In the genomic region with DNA sequence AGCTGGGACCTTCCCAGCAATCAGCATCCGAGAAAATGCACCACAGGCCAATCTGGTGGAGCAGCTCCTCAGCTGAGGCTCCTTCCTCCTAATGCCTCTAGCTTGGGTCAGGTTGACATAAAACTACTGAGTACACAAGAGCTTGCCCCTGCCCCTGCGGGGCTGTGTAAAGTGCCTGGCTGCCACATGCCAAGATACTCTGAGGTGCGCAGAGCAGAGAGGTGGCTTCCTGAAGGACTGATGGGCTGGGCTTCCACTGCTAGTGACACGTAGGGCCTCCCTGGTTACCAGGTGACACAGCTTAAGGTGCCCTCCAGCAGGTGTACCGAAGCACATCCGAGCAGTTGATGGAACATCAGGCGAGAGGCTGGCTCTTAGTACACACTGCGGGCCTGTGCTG, we compare ENCODE assay signal across 20 mouse cellular contexts.
"Had no signal": no experiment of that assay in that cellular context is flagged by ENCODE, and none has a peak within 500 bp of the region (broad histone marks: within the 10 kb centered on the region; RNA-seq: fewer than 3 reads in every experiment).

No protein-coding gene starts in this region.

- H3K27me3 ChIP-seq: limb, embryonic 13.5 days; liver, embryonic 12.5 days; liver, embryonic 15.5 days; midbrain, embryonic 13.5 days; neural tube, embryonic 13.5 days had no signal

- H3K4me3 ChIP-seq: limb, embryonic 10.5 days; limb, embryonic 13.5 days; liver, embryonic 12.5 days; liver, embryonic 15.5 days; midbrain, embryonic 13.5 days; myocyte; neural tube, embryonic 13.5 days had no signal

- H3K4me2 ChIP-seq: limb, embryonic 13.5 days; liver, embryonic 12.5 days; liver, embryonic 15.5 days; midbrain, embryonic 13.5 days; neural tube, embryonic 13.5 days had no signal

- ATAC-seq: inflammation-experienced regulatory T-cells, adult 6 months; liver, embryonic 12.5 days; midbrain, embryonic 13.5 days; midbrain, embryonic 16.5 days had no signal

- H3K9ac ChIP-seq: limb, embryonic 13.5 days; liver, embryonic 12.5 days; liver, embryonic 15.5 days; midbrain, embryonic 13.5 days; neural tube, embryonic 13.5 days had no signal

- H3K4me1 ChIP-seq: liver, embryonic 15.5 days had no signal

- H3K27ac ChIP-seq: limb, embryonic 10.5 days; limb, embryonic 13.5 days; liver, embryonic 12.5 days; liver, embryonic 15.5 days; midbrain, embryonic 13.5 days; neural tube, embryonic 13.5 days had no signal

- H3K36me3 ChIP-seq: limb, embryonic 10.5 days; limb, embryonic 13.5 days; liver, embryonic 12.5 days; liver, embryonic 15.5 days; midbrain, embryonic 13.5 days; neural tube, embryonic 13.5 days had no signal

- DNase-seq: kidney, adult 11 months; kidney, adult 8-10 months; kidney, postnatal 14 days; kidney, postnatal 4 days; liver; lung, adult 18-20 months; lung, postnatal 36 days; retina, postnatal 1 day; right cerebral cortex, postnatal 25 days; spleen, adult 18-20 months; thymus, postnatal 25 days had no signal

- H3K9me3 ChIP-seq: limb, embryonic 10.5 days; limb, embryonic 13.5 days; liver, embryonic 12.5 days; liver, embryonic 15.5 days; midbrain, embryonic 13.5 days; neural tube, embryonic 13.5 days had no signal
